Mouse (Mus musculus) lung, postnatal 0 days (tissue): ENCODE data around the gene Ech1. TPM values are rescaled to one million over a fixed set of nuclear protein-coding genes. Genes with fewer than 3 reads are reported as not detected.

Experiments
- ATAC-seq: fragments of 200-750 bp; cut with Nextera tagmentation; 2 replicates; pipeline ENCODE4 v1.8.0; 2017; ENCODE audit warnings: moderate library complexity
- DNase-seq: peaks from one replicate; pipeline ENCODE4 v3.0.0-alpha.2; 2016; ENCODE audit warnings: low spot score
- H3K27ac ChIP-seq: fragments of 300-500 bp; sonication (generic); 2 replicates; pipeline ENCODE4 v1.5.1; 2014; ENCODE audit warnings: antibody characterized with exemption, mild to moderate bottlenecking, low read length, mixed read lengths
- H3K27me3 ChIP-seq: fragments of 300-500 bp; sonication (generic); replicated peaks from 2 replicates; pipeline ENCODE4 v1.6.1; 2014; ENCODE audit warnings: low read length, mixed read lengths; ENCODE audit not compliant: insufficient read depth
- H3K36me3 ChIP-seq: fragments of 300-500 bp; sonication (generic); 2 replicates; pipeline ENCODE4 v1.6.1; 2014; ENCODE audit warnings: low read length, mixed read lengths; ENCODE audit not compliant: insufficient read depth
- H3K4me1 ChIP-seq: fragments of 300-500 bp; sonication (generic); 2 replicates; pipeline ENCODE4 v1.6.1; 2014; ENCODE audit warnings: antibody characterized with exemption, low read depth, low read length, mixed read lengths; ENCODE audit not compliant: insufficient read depth
- H3K4me2 ChIP-seq: fragments of 300-500 bp; sonication (generic); replicated peaks from 2 replicates; pipeline ENCODE4 v1.6.1; 2014; ENCODE audit warnings: low read depth, mild to moderate bottlenecking, low read length, moderate library complexity, mixed read lengths
- H3K4me3 ChIP-seq: fragments of 300-500 bp; sonication (generic); 2 replicates; pipeline ENCODE4 v1.5.1; 2014; ENCODE audit warnings: low read depth, low read length
- H3K9ac ChIP-seq: fragments of 300-500 bp; sonication (generic); replicated peaks from 2 replicates; pipeline ENCODE4 v1.6.1; 2014; ENCODE audit warnings: low read depth, mild to moderate bottlenecking
- H3K9me3 ChIP-seq: fragments of 300-500 bp; sonication (generic); 2 replicates; pipeline ENCODE4 v1.6.1; 2016; ENCODE audit warnings: low read length, mixed read lengths
- CTCF ChIP-seq: IDR thresholded peaks from 2 replicates; pipeline ENCODE4 v1.5.1; 2016; ENCODE audit warnings: antibody characterized with exemption, mild to moderate bottlenecking
- EP300 ChIP-seq: IDR thresholded peaks from 2 replicates; pipeline ENCODE4 v1.6.1; 2016; ENCODE audit warnings: antibody characterized with exemption, mild to moderate bottlenecking, control low read depth
- whole genome bisulfite sequencing: fragments of 180-500 bp; shearing (Covaris S2); extraction: QIAGEN DNeasy Blood & Tissue Kit; methylation state at CpG from one replicate; pipeline ENCODE4 v1.1.7; 2014; 5-methylcytosine and 5-hydroxymethylcytosine counted together
- polyA plus RNA-seq: library from polyadenylated mRNA; unstranded; fragments of >200 nt; fragmentation: Nextera tagmentation; extraction: Ambion mirVana; gene quantifications from 2 replicates; pipeline ENCODE4 v1.2.1, GENCODE M21; 2015

The Ech1 gene
- polyA plus RNA-seq, 1 experiment from 2014 or later = 308 TPM

DNA sequence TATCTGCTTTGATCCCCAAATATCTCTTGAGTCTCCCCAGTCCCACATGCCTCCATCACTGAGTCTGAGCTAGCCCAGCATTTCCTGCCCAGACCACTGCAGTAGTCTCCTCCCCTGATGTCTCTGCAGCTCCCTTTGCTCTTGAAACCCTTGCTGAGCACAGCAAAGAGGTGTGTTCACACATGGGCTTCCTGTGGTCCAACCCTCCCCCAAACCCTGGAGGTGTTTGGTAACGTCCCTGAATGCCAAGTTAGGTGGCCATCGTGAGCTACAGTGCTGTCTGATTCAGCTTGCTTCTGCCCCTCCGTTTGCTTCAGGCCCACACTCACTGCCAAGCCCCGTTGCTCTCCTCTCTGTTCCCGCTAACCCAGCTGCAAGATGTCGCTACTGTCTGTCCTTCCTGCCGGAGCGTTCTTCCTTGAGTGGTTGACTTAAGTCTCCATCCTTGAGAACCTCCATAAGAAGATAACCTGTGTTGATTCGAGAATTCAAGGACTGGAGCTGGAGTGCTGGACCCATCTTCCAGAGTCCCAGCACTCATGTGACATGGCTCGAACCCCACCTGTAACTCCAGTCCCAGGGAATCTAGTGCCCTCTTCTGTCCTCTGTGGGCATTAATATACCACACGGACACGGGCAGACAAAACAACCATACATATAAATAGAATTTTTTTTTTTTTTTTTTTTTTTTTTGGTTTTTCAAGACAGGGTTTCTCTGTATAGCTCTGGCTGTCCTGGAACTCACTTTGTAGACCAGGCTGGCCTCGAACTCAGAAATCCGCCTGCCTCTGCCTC is 32.4 kb upstream of the Ech1 start:
- H3K36me3 ChIP-seq = peaks cover 5% of the 10 kb centered on the region; the same call in 1 of the 2 replicates
- no peaks in the 10 kb centered on the region for H3K27me3 ChIP-seq
- ATAC-seq (no peak), DNase-seq (no peak)
- H3K9ac ChIP-seq = no peak overlapping the region
- 60% methylated on average over 13 of the region's 14 CpGs for WGBS
- H3K4me3 ChIP-seq = no peak overlapping the region
- no peak overlapping the region for H3K27ac ChIP-seq
- H3K9me3 ChIP-seq = no peaks in the 10 kb centered on the region
- peaks cover 4% of the 10 kb centered on the region; the same call in 1 of the 2 replicates for H3K4me1 ChIP-seq
- peak; percentile 9; the same call in 1 of the 2 replicates for TF ChIP-seq CTCF
- no peak for TF ChIP-seq EP300
- no peak overlapping the region for H3K4me2 ChIP-seq

GRCm38 (mm10) chr7:28793834-28794233 is 31.2 kb upstream of the Ech1 start:
- H3K9ac ChIP-seq = no peak overlapping the region
- H3K4me1 ChIP-seq = peaks cover 4% of the 10 kb centered on the region; the same call in 1 of the 2 replicates
- H3K27me3 ChIP-seq = no peaks in the 10 kb centered on the region
- H3K4me3 ChIP-seq = no peak overlapping the region
- H3K4me2 ChIP-seq = no peak overlapping the region
- 32% methylated on average over 2 of the region's 2 CpGs for WGBS
- H3K27ac ChIP-seq = no peak overlapping the region
- H3K9me3 ChIP-seq = no peaks in the 10 kb centered on the region
- TF ChIP-seq EP300 = no peak
- TF ChIP-seq CTCF = peak; percentile 55
- H3K36me3 ChIP-seq = no peaks in the 10 kb centered on the region
- ATAC-seq (no peak), DNase-seq (peak; percentile 56)

GRCm38 (mm10) chr7:28794496-28794895 is 30.5 kb upstream of the Ech1 start:
- H3K9ac ChIP-seq = no peak overlapping the region
- 60% methylated on average over 3 of the region's 3 CpGs for WGBS
- H3K4me2 ChIP-seq = no peak overlapping the region
- ATAC-seq (no peak), DNase-seq (no peak)
- H3K9me3 ChIP-seq = no peaks in the 10 kb centered on the region
- peaks cover 4% of the 10 kb centered on the region; the same call in 1 of the 2 replicates for H3K4me1 ChIP-seq
- H3K27me3 ChIP-seq = no peaks in the 10 kb centered on the region
- H3K27ac ChIP-seq = no peak overlapping the region
- H3K36me3 ChIP-seq = no peaks in the 10 kb centered on the region
- no peak for TF ChIP-seq CTCF
- no peak for TF ChIP-seq EP300
- H3K4me3 ChIP-seq = no peak overlapping the region

- Histone ChIP-seq H3K27me3 (no peaks in the 10 kb centered on the region), H3K4me1 (peaks cover 4% of the 10 kb centered on the region; the same call in 1 of the 2 replicates), H3K9ac (no peak overlapping the region), H3K36me3 (no peaks in the 10 kb centered on the region), H3K4me3 (peak overlapping the region; percentile 22), H3K9me3 (no peaks in the 10 kb centered on the region), H3K4me2 (peak overlapping the region; percentile 54), H3K27ac (peak overlapping the region; percentile 85)
- TF ChIP-seq CTCF (no peak), EP300 (peak; percentile 78)
- ATAC-seq (peak; percentile 51), DNase-seq (peak; percentile 63)
- WGBS = 48% methylated on average over 15 of the region's 15 CpGs
Measured at GRCm38 (mm10) chr7:28795832-28796231, 29.2 kb upstream of the Ech1 start.

DNA sequence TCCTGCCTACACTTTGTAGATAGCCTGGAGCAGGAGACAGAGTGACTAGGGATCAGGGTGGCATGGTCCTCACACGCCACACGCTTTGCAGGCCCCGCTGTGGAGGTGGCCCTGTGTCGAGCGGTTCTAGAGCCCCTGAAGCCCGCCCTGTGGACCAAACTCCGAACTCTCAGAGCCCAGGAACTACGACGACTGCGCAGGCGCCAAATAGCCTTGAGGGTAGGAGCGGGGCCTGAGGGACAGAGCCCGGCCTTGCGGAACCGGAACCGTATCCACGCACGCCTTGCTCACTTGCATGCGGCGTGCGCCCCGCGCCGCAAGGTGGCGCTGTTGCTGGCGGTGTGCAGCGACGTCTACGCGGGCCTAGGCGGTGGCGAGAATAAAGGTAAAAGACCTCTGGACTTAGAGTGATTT is 28.4 kb upstream of the Ech1 start:
- Histone ChIP-seq H3K4me1 (peaks cover 4% of the 10 kb centered on the region), H3K27ac (peak overlapping the region; percentile 85), H3K27me3 (no peaks in the 10 kb centered on the region), H3K4me2 (peak overlapping the region; percentile 54), H3K36me3 (no peaks in the 10 kb centered on the region), H3K9ac (peak overlapping the region; percentile 44), H3K9me3 (no peaks in the 10 kb centered on the region), H3K4me3 (peak overlapping the region; percentile 22)
- TF ChIP-seq EP300 = no peak
- TF ChIP-seq CTCF = peak; percentile 100
- peak; percentile 88 for ATAC-seq
- 13% methylated on average over 31 of the region's 32 CpGs for WGBS
- peak; percentile 93 for DNase-seq

- ATAC-seq (no peak), DNase-seq (no peak)
- Histone ChIP-seq H3K36me3 (no peaks in the 10 kb centered on the region), H3K4me2 (no peak overlapping the region), H3K27me3 (no peaks in the 10 kb centered on the region), H3K27ac (no peak overlapping the region), H3K9ac (no peak overlapping the region), H3K4me3 (no peak overlapping the region), H3K4me1 (peaks cover 30% of the 10 kb centered on the region), H3K9me3 (no peaks in the 10 kb centered on the region)
- 88% methylated on average over 9 of the region's 9 CpGs for WGBS
- TF ChIP-seq EP300 = no peak
- no peak for TF ChIP-seq CTCF
Measured at GRCm38 (mm10) chr7:28799994-28800393, 25.0 kb upstream of the Ech1 start.
